Mouse (Mus musculus) layer of hippocampus, postnatal 14 days (tissue): ENCODE measurements around the gene Vps29. TPM values are rescaled to one million over a fixed set of nuclear protein-coding genes. Genes with fewer than 3 reads are reported as not detected.

ENCODE experiments used
- DNase-seq, 2 experiments: peaks; one replicate each; pipeline ENCODE4 v3.0.0; 2021 to 2022; ENCODE audit warnings: low spot score in 2 of 2, mixed read lengths in 1 of 2
- total RNA-seq, 2 experiments: library from RNA; stranded (reverse); gene quantifications; 2 replicates each; pipeline ENCODE4 v1.2.3; 2021

Vps29 gene
- total RNA-seq, 2 experiments from 2014 or later: 219 to 224 TPM

GRCm38 (mm10) chr5:122334682-122335081 is 19.5 kb upstream of the Vps29 start:
- no peak for DNase-seq

- no peak for DNase-seq
These were observed 17.4 kb upstream of the Vps29 start for GRCm38 (mm10) chr5:122336554-122337294.

- no peak for DNase-seq
These were observed 11.3 kb upstream of the Vps29 start for GRCm38 (mm10) chr5:122342874-122343273.

GRCm38 (mm10) chr5:122343768-122344167 is 10.4 kb upstream of the Vps29 start:
- no peak for DNase-seq

- peak; percentile 58 to 76 for DNase-seq
These were observed 9.9 kb upstream of the Vps29 start for GRCm38 (mm10) chr5:122344260-122344659.

- DNase-seq: no peak
These were observed 8.4 kb upstream of the Vps29 start for GRCm38 (mm10) chr5:122345777-122346176.

GRCm38 (mm10) chr5:122354492-122355067 is 411 bp downstream of the Vps29 start:
- DNase-seq: no peak

- DNase-seq: no peak
These were observed 17.5 kb downstream of the Vps29 start, which contains the start of gene Gpn3 for GRCm38 (mm10) chr5:122371591-122372191. Gpn3 (plus strand) TSS chr5:122371876.

- DNase-seq: peak; percentile 99 to 100
These were observed 18.1 kb downstream of the Vps29 start, which contains the start of gene Fam216a for GRCm38 (mm10) chr5:122372192-122372769. Fam216a (minus strand) TSS chr5:122372364.

GRCm38 (mm10) chr5:122372878-122373277 is 18.7 kb downstream of the Vps29 start:
- DNase-seq: no peak

GRCm38 (mm10) chr5:122377101-122377833 is 23.1 kb downstream of the Vps29 start:
- no peak for DNase-seq

- no peak for DNase-seq
These were observed 24.0 kb downstream of the Vps29 start for GRCm38 (mm10) chr5:122378171-122378570.

GRCm38 (mm10) chr5:122379374-122380155 is 25.4 kb downstream of the Vps29 start:
- DNase-seq: peak; percentile 78 to 85

GRCm38 (mm10) chr5:122390006-122390405 is 35.8 kb downstream of the Vps29 start:
- DNase-seq: no peak

GRCm38 (mm10) chr5:122390671-122391070 is 36.5 kb downstream of the Vps29 start:
- DNase-seq: no peak

- DNase-seq: no peak
These were observed 37.1 kb downstream of the Vps29 start for GRCm38 (mm10) chr5:122391178-122391785.

- DNase-seq: peak; percentile 91 to 94
These were observed 37.6 kb downstream of the Vps29 start, which contains the start of gene Arpc3 for GRCm38 (mm10) chr5:122391786-122392180. Arpc3 (plus strand) TSS chr5:122391878.

- peak in 1 of 2 experiments; percentile 22 for DNase-seq
These were observed 38.2 kb downstream of the Vps29 start for GRCm38 (mm10) chr5:122392227-122393004.

- DNase-seq: peak; percentile 55 to 74
These were observed 39.7 kb downstream of the Vps29 start for GRCm38 (mm10) chr5:122393887-122394286.
